Mouse (Mus musculus) E14TG2a.4 (cell line): Measurements from ENCODE around the gene Acsbg1.

Experiments used
- H3K27me3 ChIP-seq: 2 replicates; pipeline ENCODE4 v1.6.1; 2014; ENCODE audit warnings: low read length, control low read depth; ENCODE audit not compliant: insufficient read depth
- H3K36me3 ChIP-seq: 2 replicates; pipeline ENCODE4 v1.6.1; 2014; ENCODE audit warnings: low read length, control low read depth; ENCODE audit not compliant: insufficient read depth
- H3K4me1 ChIP-seq: replicated peaks from 2 replicates; pipeline ENCODE4 v1.6.1; 2014; ENCODE audit warnings: low read depth, low read length, control low read depth
- H3K4me3 ChIP-seq: replicated peaks from 2 replicates; pipeline ENCODE4 v1.5.1; 2014; ENCODE audit warnings: mild to moderate bottlenecking, low read length
- H3K9me3 ChIP-seq: 2 replicates; pipeline ENCODE4 v1.6.1; 2014; ENCODE audit warnings: low read length, control low read depth
- CTCF ChIP-seq: conservative IDR thresholded peaks from 2 replicates; pipeline ENCODE4 v1.5.1; 2014; ENCODE audit warnings: low read length
- NANOG ChIP-seq: IDR thresholded peaks from 2 replicates; pipeline ENCODE4 v1.6.1; 2014; ENCODE audit warnings: borderline replicate concordance, low read length, mixed read lengths
- POU5F1 ChIP-seq: IDR thresholded peaks from 2 replicates; pipeline ENCODE4 v1.6.1; 2014; ENCODE audit warnings: low read length, borderline replicate concordance

Gene Acsbg1

DNA sequence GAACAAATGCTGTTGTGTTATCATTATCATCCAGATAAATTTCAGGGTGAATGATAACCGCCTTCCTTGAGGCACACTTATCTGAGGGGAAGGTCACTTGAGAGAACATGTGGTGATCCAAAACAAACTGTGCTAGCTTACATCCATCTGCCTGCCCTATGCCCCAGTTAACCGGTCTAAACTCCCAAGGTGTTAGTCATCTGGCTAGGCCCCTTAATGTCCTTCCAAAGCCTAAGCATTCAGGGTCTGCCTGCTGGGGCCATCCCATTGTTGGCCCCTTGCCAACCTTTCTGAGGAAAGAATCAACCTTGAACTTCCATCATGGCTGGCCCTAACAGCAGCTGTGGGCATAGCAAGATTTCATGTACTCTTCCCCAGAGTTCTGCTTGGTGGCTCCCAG is 19.5 kb downstream of the Acsbg1 start:
- Histone ChIP-seq H3K36me3 (no peaks in the 10 kb centered on the region), H3K9me3 (no peaks in the 10 kb centered on the region), H3K4me3 (no peak overlapping the region), H3K4me1 (no peaks in the 10 kb centered on the region; the same call in 1 of the 2 replicates), H3K27me3 (peaks cover 11% of the 10 kb centered on the region)
- TF ChIP-seq POU5F1 (no peak), NANOG (no peak), CTCF (no peak)

DNA sequence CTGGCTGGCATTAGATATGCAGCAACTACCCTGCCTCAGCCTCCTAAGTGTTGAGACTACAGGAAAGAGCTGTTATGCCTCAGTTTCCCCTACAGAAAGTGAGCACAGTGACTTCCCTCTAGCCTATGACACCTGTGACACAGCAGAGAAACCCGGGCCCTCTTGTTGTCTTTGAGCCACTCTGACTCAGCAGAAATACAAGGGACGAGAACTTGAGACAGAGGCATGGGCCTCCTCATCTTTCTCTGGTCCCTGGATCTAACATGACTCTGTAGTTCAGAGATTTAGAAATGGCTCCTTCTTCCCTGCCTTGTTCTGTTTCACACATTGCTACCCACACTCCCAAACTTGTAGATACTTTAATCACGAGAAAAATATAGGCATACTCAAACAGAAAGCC is 20.1 kb downstream of the Acsbg1 start:
- no peak for TF ChIP-seq CTCF
- TF ChIP-seq NANOG = no peak
- TF ChIP-seq POU5F1 = no peak
- Histone ChIP-seq H3K36me3 (no peaks in the 10 kb centered on the region), H3K4me3 (no peak overlapping the region)

DNA sequence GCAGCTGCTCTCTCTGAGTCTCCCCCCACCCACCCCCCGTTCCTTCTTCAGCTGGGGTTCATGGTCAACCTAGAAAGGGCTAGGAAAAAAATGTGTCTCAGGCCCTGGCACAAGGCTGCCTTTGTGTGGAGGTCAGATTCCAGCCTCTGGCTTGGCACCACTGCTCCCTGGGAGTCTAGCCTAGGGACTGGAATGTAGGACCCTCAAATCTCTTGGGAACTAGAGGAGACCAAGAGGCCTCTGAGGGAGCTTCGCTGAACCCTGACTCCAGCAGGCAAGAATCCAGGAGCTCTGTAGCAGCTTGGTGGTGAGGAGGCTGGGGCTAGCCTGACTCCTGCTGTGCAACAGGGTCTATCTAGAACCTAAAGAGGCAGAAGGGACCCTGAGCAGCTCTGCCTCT is 22.5 kb downstream of the Acsbg1 start:
- H3K4me1 ChIP-seq = no peaks in the 10 kb centered on the region; the same call in 1 of the 2 replicates
- H3K36me3 ChIP-seq = no peaks in the 10 kb centered on the region
- peaks cover 5% of the 10 kb centered on the region for H3K27me3 ChIP-seq
- H3K4me3 ChIP-seq = no peak overlapping the region
- TF ChIP-seq NANOG (no peak), CTCF (no peak)
- no peaks in the 10 kb centered on the region for H3K9me3 ChIP-seq

More for the DNA sequence above, 20.1 kb downstream of the Acsbg1 start:
- peaks cover 11% of the 10 kb centered on the region for H3K27me3 ChIP-seq
- no peaks in the 10 kb centered on the region for H3K9me3 ChIP-seq
- no peaks in the 10 kb centered on the region; the same call in 1 of the 2 replicates for H3K4me1 ChIP-seq

DNA sequence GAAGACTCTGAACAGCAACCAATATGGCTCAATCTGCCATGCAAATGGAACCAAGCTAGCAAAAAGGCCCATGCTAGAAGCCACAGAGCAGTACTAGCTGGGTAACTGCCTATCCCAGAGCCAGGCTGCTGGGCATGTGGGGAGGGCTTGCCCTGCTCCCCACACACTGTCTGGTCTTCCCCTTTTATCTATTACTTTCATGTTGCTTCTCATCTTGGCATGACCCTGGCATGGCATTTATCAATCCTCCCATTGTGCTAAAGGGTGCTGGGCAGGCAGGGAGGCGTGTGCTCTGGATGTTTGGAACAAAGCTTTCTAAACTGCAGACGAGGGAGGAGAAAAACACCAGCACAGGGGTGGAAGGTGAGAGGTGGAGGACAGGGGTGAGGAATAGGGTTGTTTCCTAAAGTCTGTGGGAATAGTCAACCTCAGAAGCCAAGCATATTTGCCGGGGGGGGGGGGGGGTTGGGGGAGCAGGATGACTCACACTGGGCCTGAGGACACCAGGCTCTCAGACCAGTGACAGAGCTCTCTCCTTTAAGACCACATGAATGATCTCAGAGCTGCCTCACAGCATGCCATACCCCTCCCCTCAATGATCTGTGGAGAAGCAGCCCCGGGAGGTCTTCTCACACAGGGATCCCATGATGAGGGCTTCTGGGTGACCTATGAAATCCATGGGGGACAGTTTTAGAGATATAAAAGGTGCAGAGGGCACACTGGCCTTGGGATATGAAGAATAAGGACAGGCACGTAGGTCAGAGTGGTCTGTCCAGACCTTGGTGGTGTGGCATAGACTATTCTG is 24.0 kb downstream of the Acsbg1 start:
- Histone ChIP-seq H3K4me1 (no peaks in the 10 kb centered on the region; the same call in 1 of the 2 replicates), H3K36me3 (no peaks in the 10 kb centered on the region), H3K9me3 (no peaks in the 10 kb centered on the region), H3K4me3 (no peak overlapping the region), H3K27me3 (peaks cover 5% of the 10 kb centered on the region; the same call in 1 of the 2 replicates)
- TF ChIP-seq NANOG = no peak
- no peak for TF ChIP-seq POU5F1
- TF ChIP-seq CTCF = no peak

DNA sequence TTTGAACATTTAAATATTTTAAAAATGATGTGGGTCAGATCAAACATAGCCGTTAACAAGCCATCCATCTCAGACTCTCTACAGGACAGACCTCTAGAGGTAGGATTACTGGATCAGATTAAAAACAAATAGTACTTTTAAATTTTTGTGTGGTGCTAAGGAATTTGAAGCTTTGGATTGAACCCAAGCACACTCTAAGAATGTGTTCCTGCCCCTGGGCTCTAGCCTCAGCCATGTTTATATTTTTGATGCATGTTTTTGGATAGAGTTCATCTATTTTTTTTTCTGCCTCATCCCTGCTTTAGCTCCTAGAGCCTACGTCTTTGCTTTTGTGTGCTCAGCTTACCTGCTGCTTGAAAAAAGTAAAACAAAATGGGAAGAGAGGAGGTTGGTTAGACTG is 28.3 kb downstream of the Acsbg1 start:
- Histone ChIP-seq H3K4me1 (no peaks in the 10 kb centered on the region), H3K9me3 (no peaks in the 10 kb centered on the region), H3K36me3 (no peaks in the 10 kb centered on the region), H3K27me3 (no peaks in the 10 kb centered on the region), H3K4me3 (no peak overlapping the region)
- TF ChIP-seq NANOG = no peak
- TF ChIP-seq POU5F1 = no peak
- no peak for TF ChIP-seq CTCF

DNA sequence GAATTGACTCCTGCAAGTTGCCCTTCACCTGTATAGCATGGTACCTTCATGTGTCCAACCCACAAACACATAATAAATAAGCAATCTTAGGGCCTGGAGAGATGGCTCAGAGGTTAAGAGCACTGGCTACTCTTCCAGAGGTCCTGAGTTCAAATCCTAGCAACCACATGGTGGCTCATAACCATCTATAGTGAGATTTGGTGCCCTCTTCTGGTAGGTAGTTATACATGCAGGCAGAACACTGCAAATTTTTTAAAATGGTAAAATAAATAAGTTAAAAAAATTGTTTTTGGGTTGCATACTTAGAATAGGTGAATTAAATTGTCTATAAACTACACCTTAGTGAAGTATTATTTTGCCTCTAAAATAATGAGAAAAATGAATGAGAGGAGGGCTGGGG is 30.8 kb downstream of the Acsbg1 start:
- Histone ChIP-seq H3K36me3 (no peaks in the 10 kb centered on the region), H3K4me1 (no peaks in the 10 kb centered on the region), H3K9me3 (no peaks in the 10 kb centered on the region), H3K27me3 (no peaks in the 10 kb centered on the region), H3K4me3 (no peak overlapping the region)
- TF ChIP-seq CTCF = peak; percentile 41
- TF ChIP-seq NANOG = no peak

DNA sequence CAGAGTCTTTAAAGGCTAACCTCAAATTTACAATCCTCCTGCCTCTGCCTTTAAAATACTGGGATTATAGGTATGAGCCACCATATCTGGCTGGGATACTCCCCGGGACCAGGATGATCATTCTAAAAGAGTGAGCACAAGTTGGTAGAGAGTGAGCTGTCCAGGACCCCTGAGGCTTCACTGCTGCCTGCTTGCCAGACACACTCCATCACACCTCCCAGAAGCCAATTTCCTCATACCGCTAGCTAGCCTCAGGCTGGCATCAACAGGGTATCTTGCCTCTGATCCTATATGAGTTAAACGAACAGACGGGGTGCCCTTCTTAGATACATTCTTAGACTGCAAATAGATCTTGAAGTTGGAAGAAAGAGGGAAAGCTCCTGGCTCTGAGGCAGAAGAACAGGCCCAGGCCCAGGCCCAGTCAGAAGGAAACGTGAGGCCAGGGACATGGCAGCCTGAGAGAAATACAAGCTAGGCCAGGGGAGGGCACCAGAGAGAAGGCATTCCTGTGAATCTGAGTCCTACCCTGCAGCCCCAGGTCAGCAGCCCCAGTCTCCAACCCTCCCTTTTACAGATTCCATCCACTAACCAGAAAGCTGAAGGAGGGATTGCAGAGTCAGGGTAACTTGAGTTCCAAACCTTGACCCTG is 31.9 kb downstream of the Acsbg1 start:
- no peaks in the 10 kb centered on the region for H3K4me1 ChIP-seq
- no peaks in the 10 kb centered on the region for H3K36me3 ChIP-seq
- TF ChIP-seq NANOG (no peak), POU5F1 (no peak), CTCF (no peak)
- no peaks in the 10 kb centered on the region for H3K27me3 ChIP-seq
- H3K9me3 ChIP-seq = peaks cover 4% of the 10 kb centered on the region
- no peak overlapping the region for H3K4me3 ChIP-seq

DNA sequence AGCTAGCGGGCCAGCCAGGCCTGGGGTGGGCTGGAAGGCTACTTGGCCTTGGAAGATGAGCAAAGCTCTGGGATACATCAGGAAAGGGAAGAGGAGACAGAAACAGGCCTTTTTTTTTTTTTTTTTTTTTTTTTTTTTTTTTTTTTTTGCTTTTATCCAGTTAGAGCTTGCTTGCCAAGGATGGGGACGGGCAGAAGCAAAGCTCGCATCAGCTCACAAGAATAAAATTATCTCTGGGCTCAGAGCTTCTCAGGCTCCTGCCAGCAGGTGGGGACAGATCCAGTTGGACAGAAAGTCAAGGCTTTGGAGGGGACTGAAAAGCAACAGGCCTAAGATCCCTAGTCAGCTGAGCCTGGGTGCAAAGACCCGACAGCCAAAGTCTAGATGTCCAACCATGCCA is 32.9 kb downstream of the Acsbg1 start:
- Histone ChIP-seq H3K27me3 (no peaks in the 10 kb centered on the region), H3K36me3 (no peaks in the 10 kb centered on the region), H3K9me3 (peaks cover 4% of the 10 kb centered on the region), H3K4me1 (no peaks in the 10 kb centered on the region), H3K4me3 (no peak overlapping the region)
- TF ChIP-seq POU5F1 = no peak
- TF ChIP-seq NANOG = no peak
- TF ChIP-seq CTCF = no peak

DNA sequence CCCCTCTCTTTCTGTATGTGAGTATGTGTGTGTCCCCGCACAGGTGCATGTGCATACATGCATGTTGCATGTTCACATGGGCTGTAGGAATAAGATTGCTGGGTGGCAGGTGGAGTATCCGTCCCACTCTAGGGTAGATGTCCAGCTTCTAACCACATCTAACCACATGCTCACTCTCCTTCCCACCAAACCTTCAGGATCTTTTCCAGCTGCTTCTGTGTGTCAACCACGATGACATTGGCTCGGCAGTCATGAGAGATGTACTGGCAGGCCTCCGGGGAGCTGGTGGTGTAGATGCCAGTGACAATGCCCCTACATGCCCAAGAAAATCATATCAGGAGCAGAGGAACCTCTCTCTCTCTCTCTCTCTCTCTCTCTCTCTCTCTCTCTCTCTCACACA is 34.4 kb downstream of the Acsbg1 start:
- Histone ChIP-seq H3K27me3 (no peaks in the 10 kb centered on the region), H3K36me3 (no peaks in the 10 kb centered on the region), H3K4me3 (no peak overlapping the region), H3K9me3 (peaks cover 4% of the 10 kb centered on the region), H3K4me1 (no peaks in the 10 kb centered on the region)
- TF ChIP-seq POU5F1 (no peak), CTCF (no peak), NANOG (no peak)
